Mouse (Mus musculus) ES-E14 (cell line): ENCODE measurements around the gene Hacd2.

Experiments
- CHD2 ChIP-seq: IDR thresholded peaks from 2 replicates; pipeline ENCODE4 v1.6.1; 2014; ENCODE audit warnings: mild to moderate bottlenecking, low read depth, low read length, inconsistent platforms
- HCFC1 ChIP-seq: IDR thresholded peaks from 2 replicates; pipeline ENCODE4 v1.6.1; 2012; ENCODE audit warnings: low read length, inconsistent platforms, borderline replicate concordance; ENCODE audit not compliant: insufficient read depth
- ZNF384 ChIP-seq: IDR thresholded peaks from 2 replicates; pipeline ENCODE4 v1.6.1; 2012; ENCODE audit warnings: low read depth, low read length, inconsistent platforms

GRCm38 (mm10) chr16:35075643-35076042 lies 53.4 kb downstream of the Hacd2 start:
- TF ChIP-seq ZNF384 (no peak), CHD2 (no peak), HCFC1 (no peak)
